Mouse (Mus musculus): Measurements from ENCODE around the gene H2afy. TPM values are rescaled to one million over a fixed set of nuclear protein-coding genes. Genes with fewer than 3 reads are reported as not detected.

Gene H2afy
- polyA plus RNA-seq, 1 experiment from 2014 or later = 132 TPM

GRCm38 (mm10) chr13:56088602-56089001, 47.6 kb downstream of the H2afy start:
- Histone ChIP-seq H3K36me3 (ENCODE audit: control insufficient read depth, insufficient read depth) (peaks cover 68% of the 10 kb centered on the region), H3K27ac (ENCODE audit: low read depth, low read length) (no peak overlapping the region), H3K4me2 (replicated peaks; ENCODE audit: low read depth) (no peak overlapping the region), H3K9me3 (ENCODE audit: control insufficient read depth) (no peaks in the 10 kb centered on the region), H3K9ac (ENCODE audit: low read depth, low read length) (no peak overlapping the region), H3K4me1 (replicated peaks; ENCODE audit: control insufficient read depth, insufficient read depth, low read length) (no peaks in the 10 kb centered on the region), H3K27me3 (replicated peaks; ENCODE audit: control insufficient read depth, insufficient read depth, low read length) (no peaks in the 10 kb centered on the region), H3K4me3 (ENCODE audit: low read depth, low read length) (no peak overlapping the region)
- WGBS = 91% methylated on average over 13 of the region's 13 CpGs
- TF ChIP-seq CTCF (IDR thresholded peaks at IDR 0.05; ENCODE audit: low read depth) = no peak
- ATAC-seq = no peak

GRCm38 (mm10) chr13:56087936-56088335, 48.2 kb downstream of the H2afy start:
- no peak for TF ChIP-seq CTCF (IDR thresholded peaks at IDR 0.05; ENCODE audit: low read depth)
- H3K9me3 ChIP-seq (ENCODE audit: control insufficient read depth) = no peaks in the 10 kb centered on the region
- no peak overlapping the region for H3K27ac ChIP-seq (ENCODE audit: low read depth, low read length)
- WGBS = 92% methylated on average over 19 of the region's 19 CpGs
- H3K4me3 ChIP-seq (ENCODE audit: low read depth, low read length) = no peak overlapping the region
- no peak overlapping the region for H3K9ac ChIP-seq (ENCODE audit: low read depth, low read length)
- H3K27me3 ChIP-seq (replicated peaks; ENCODE audit: control insufficient read depth, insufficient read depth, low read length) = no peaks in the 10 kb centered on the region
- no peaks in the 10 kb centered on the region for H3K4me1 ChIP-seq (replicated peaks; ENCODE audit: control insufficient read depth, insufficient read depth, low read length)
- ATAC-seq = no peak
- H3K36me3 ChIP-seq (ENCODE audit: control insufficient read depth, insufficient read depth) = peaks cover 70% of the 10 kb centered on the region
- H3K4me2 ChIP-seq (replicated peaks; ENCODE audit: low read depth) = no peak overlapping the region

GRCm38 (mm10) chr13:56084146-56084905, 51.8 kb downstream of the H2afy start:
- TF ChIP-seq CTCF (IDR thresholded peaks at IDR 0.05; ENCODE audit: low read depth) = no peak
- ATAC-seq = no peak
- no peak overlapping the region for H3K27ac ChIP-seq (ENCODE audit: low read depth, low read length)
- no peaks in the 10 kb centered on the region for H3K4me1 ChIP-seq (replicated peaks; ENCODE audit: control insufficient read depth, insufficient read depth, low read length)
- H3K27me3 ChIP-seq (replicated peaks; ENCODE audit: control insufficient read depth, insufficient read depth, low read length) = no peaks in the 10 kb centered on the region
- H3K9ac ChIP-seq (ENCODE audit: low read depth, low read length) = no peak overlapping the region
- no peak overlapping the region for H3K4me3 ChIP-seq (ENCODE audit: low read depth, low read length)
- H3K36me3 ChIP-seq (ENCODE audit: control insufficient read depth, insufficient read depth) = peaks cover 82% of the 10 kb centered on the region
- WGBS = 91% methylated on average over 20 of the region's 20 CpGs
- H3K9me3 ChIP-seq (ENCODE audit: control insufficient read depth) = no peaks in the 10 kb centered on the region
- H3K4me2 ChIP-seq (replicated peaks; ENCODE audit: low read depth) = no peak overlapping the region

- Histone ChIP-seq H3K9ac (ENCODE audit: low read depth, low read length) (no peak overlapping the region), H3K4me1 (replicated peaks; ENCODE audit: control insufficient read depth, insufficient read depth, low read length) (no peaks in the 10 kb centered on the region), H3K4me3 (ENCODE audit: low read depth, low read length) (no peak overlapping the region), H3K4me2 (replicated peaks; ENCODE audit: low read depth) (no peak overlapping the region), H3K36me3 (ENCODE audit: control insufficient read depth, insufficient read depth) (peaks cover 80% of the 10 kb centered on the region), H3K27ac (ENCODE audit: low read depth, low read length) (no peak overlapping the region), H3K9me3 (ENCODE audit: control insufficient read depth) (no peaks in the 10 kb centered on the region), H3K27me3 (replicated peaks; ENCODE audit: control insufficient read depth, insufficient read depth, low read length) (no peaks in the 10 kb centered on the region)
- no peak for TF ChIP-seq CTCF (IDR thresholded peaks at IDR 0.05; ENCODE audit: low read depth)
- 80% methylated on average over 5 of the region's 5 CpGs for WGBS
- no peak for ATAC-seq
These were observed 54.5 kb downstream of the H2afy start for GRCm38 (mm10) chr13:56081656-56082055.

- H3K4me3 ChIP-seq (ENCODE audit: low read depth, low read length) = no peak overlapping the region
- WGBS = 90% methylated on average over 2 of the region's 2 CpGs
- no peaks in the 10 kb centered on the region for H3K27me3 ChIP-seq (replicated peaks; ENCODE audit: control insufficient read depth, insufficient read depth, low read length)
- H3K36me3 ChIP-seq (ENCODE audit: control insufficient read depth, insufficient read depth) = peaks cover 87% of the 10 kb centered on the region
- H3K4me1 ChIP-seq (replicated peaks; ENCODE audit: control insufficient read depth, insufficient read depth, low read length) = no peaks in the 10 kb centered on the region
- no peak for ATAC-seq
- no peak overlapping the region for H3K27ac ChIP-seq (ENCODE audit: low read depth, low read length)
- no peak for TF ChIP-seq CTCF (IDR thresholded peaks at IDR 0.05; ENCODE audit: low read depth)
- H3K4me2 ChIP-seq (replicated peaks; ENCODE audit: low read depth) = no peak overlapping the region
- H3K9me3 ChIP-seq (ENCODE audit: control insufficient read depth) = no peaks in the 10 kb centered on the region
- H3K9ac ChIP-seq (ENCODE audit: low read depth, low read length) = no peak overlapping the region
These were observed 56.5 kb downstream of the H2afy start for GRCm38 (mm10) chr13:56079616-56080015.

- H3K36me3 ChIP-seq (ENCODE audit: control insufficient read depth, insufficient read depth) = peaks cover 90% of the 10 kb centered on the region
- ATAC-seq = no peak
- 60% methylated on average over 17 of the region's 17 CpGs for WGBS
These were observed 57.4 kb downstream of the H2afy start for GRCm38 (mm10) chr13:56078724-56079262.

More at GRCm38 (mm10) chr13:56078724-56079262, 57.4 kb downstream of the H2afy start:
- no peaks in the 10 kb centered on the region for H3K9me3 ChIP-seq (ENCODE audit: control insufficient read depth)
- H3K27ac ChIP-seq (ENCODE audit: low read depth, low read length) = no peak overlapping the region
- H3K27me3 ChIP-seq (replicated peaks; ENCODE audit: control insufficient read depth, insufficient read depth, low read length) = no peaks in the 10 kb centered on the region
- no peak overlapping the region for H3K4me3 ChIP-seq (ENCODE audit: low read depth, low read length)
- no peak overlapping the region for H3K4me2 ChIP-seq (replicated peaks; ENCODE audit: low read depth)
- TF ChIP-seq CTCF (IDR thresholded peaks at IDR 0.05; ENCODE audit: low read depth) = no peak
- H3K9ac ChIP-seq (ENCODE audit: low read depth, low read length) = no peak overlapping the region
- no peaks in the 10 kb centered on the region for H3K4me1 ChIP-seq (replicated peaks; ENCODE audit: control insufficient read depth, insufficient read depth, low read length)
